Mouse (Mus musculus) small intestine, adult 2 months (tissue): ENCODE data around the gene Lypla2.

Source experiments
- CTCF ChIP-seq: fragments of 200-500 bp; IDR thresholded peaks from 2 replicates; pipeline ENCODE4 v1.5.1; 2012; ENCODE audit warnings: low read depth, mild to moderate bottlenecking, control low read depth, inconsistent platforms, low read length, moderate library complexity, mixed read lengths; ENCODE audit not compliant: insufficient replicate concordance, insufficient read length; ENCODE audit errors: extremely low read depth
- POLR2A ChIP-seq: fragments of 200-500 bp; IDR thresholded peaks from 2 replicates; pipeline ENCODE4 v1.6.1; 2012; ENCODE audit warnings: low read depth, mild to moderate bottlenecking, control low read depth, inconsistent platforms, low read length, moderate library complexity

- TF ChIP-seq CTCF (no peak), POLR2A (no peak)
These were observed 44.0 kb downstream of the Lypla2 start for GRCm38 (mm10) chr4:135928376-135928775.
